Mouse (Mus musculus) heart, adult 10 weeks (tissue): ENCODE results near the gene Rab3b. TPM values are rescaled to one million over a fixed set of nuclear protein-coding genes. Genes with fewer than 3 reads are reported as not detected.

ENCODE experiments used
- polyA plus RNA-seq: library from polyadenylated mRNA; stranded (reverse); fragments of 350-450 nt; fragmentation: Illumina TruSeq; extraction: RNeasy Lipid Tissue Mini Kit (QIAGEN cat#74804); gene quantifications from one replicate; pipeline ENCODE4 v1.2.3, GENCODE M21; 2014; ENCODE audit warnings: low read depth, low replicate concordance

Rab3b gene
- polyA plus RNA-seq = 6.7 TPM

GRCm38 (mm10) chr4:108878963-108879822, at the start of gene Rab3b:
Gene Rab3b (plus strand): TSS chr4:108879063.

GRCm38 (mm10) chr4:108832916-108833827, 45.7 kb upstream of the Rab3b start, which contains the start of gene Btf3l4:
Gene Btf3l4 (minus strand): TSS chr4:108833614.

GRCm38 (mm10) chr4:108834115-108834970, 44.5 kb upstream of the Rab3b start, which contains the start of gene Txndc12:
Gene Txndc12 (plus strand): TSS chr4:108834601.

GRCm38 (mm10) chr4:108847715-108848504, 31.0 kb upstream of the Rab3b start, which contains the start of gene Kti12:
Gene Kti12 (plus strand): TSS chr4:108847785.

GRCm38 (mm10) chr4:108848505-108848848, 30.4 kb upstream of the Rab3b start, which contains the start of gene A730015C16Rik:
Gene A730015C16Rik (minus strand): TSS chr4:108848619.

Other genes with a start within 250 kb of the Rab3b start
- gene 3110021N24Rik, start 159.4 kb upstream of the Rab3b start, polyA plus RNA-seq = not detected
- 21.5 TPM for gene Zfyve9, start 98.3 kb upstream of the Rab3b start, polyA plus RNA-seq
- gene Btf3l4, start 45.4 kb upstream of the Rab3b start, polyA plus RNA-seq = 92.1 TPM
- 35.1 TPM for gene Txndc12, start 44.5 kb upstream of the Rab3b start, polyA plus RNA-seq
- gene Kti12, start 31.3 kb upstream of the Rab3b start, polyA plus RNA-seq = 23.3 TPM
- gene A730015C16Rik, start 30.4 kb upstream of the Rab3b start, polyA plus RNA-seq = not detected
- 142 TPM for gene Nrd1, start 121.6 kb downstream of the Rab3b start, polyA plus RNA-seq